Mouse (Mus musculus) lung, postnatal 0 days (tissue): ENCODE measurements around the gene Itgb2. TPM values are rescaled to one million over a fixed set of nuclear protein-coding genes. Genes with fewer than 3 reads are reported as not detected.

ENCODE experiments used
- ATAC-seq: fragments of 200-750 bp; cut with Nextera tagmentation; 2 replicates; pipeline ENCODE4 v1.8.0; 2017; ENCODE audit warnings: moderate library complexity
- DNase-seq: peaks from one replicate; pipeline ENCODE4 v3.0.0-alpha.2; 2016; ENCODE audit warnings: low spot score
- H3K27ac ChIP-seq: fragments of 300-500 bp; sonication (generic); 2 replicates; pipeline ENCODE4 v1.5.1; 2014; ENCODE audit warnings: antibody characterized with exemption, mild to moderate bottlenecking, low read length, mixed read lengths
- H3K27me3 ChIP-seq: fragments of 300-500 bp; sonication (generic); replicated peaks from 2 replicates; pipeline ENCODE4 v1.6.1; 2014; ENCODE audit warnings: low read length, mixed read lengths; ENCODE audit not compliant: insufficient read depth
- H3K36me3 ChIP-seq: fragments of 300-500 bp; sonication (generic); 2 replicates; pipeline ENCODE4 v1.6.1; 2014; ENCODE audit warnings: low read length, mixed read lengths; ENCODE audit not compliant: insufficient read depth
- H3K4me1 ChIP-seq: fragments of 300-500 bp; sonication (generic); 2 replicates; pipeline ENCODE4 v1.6.1; 2014; ENCODE audit warnings: antibody characterized with exemption, low read depth, low read length, mixed read lengths; ENCODE audit not compliant: insufficient read depth
- H3K4me2 ChIP-seq: fragments of 300-500 bp; sonication (generic); replicated peaks from 2 replicates; pipeline ENCODE4 v1.6.1; 2014; ENCODE audit warnings: low read depth, mild to moderate bottlenecking, low read length, moderate library complexity, mixed read lengths
- H3K4me3 ChIP-seq: fragments of 300-500 bp; sonication (generic); 2 replicates; pipeline ENCODE4 v1.5.1; 2014; ENCODE audit warnings: low read depth, low read length
- H3K9ac ChIP-seq: fragments of 300-500 bp; sonication (generic); replicated peaks from 2 replicates; pipeline ENCODE4 v1.6.1; 2014; ENCODE audit warnings: low read depth, mild to moderate bottlenecking
- H3K9me3 ChIP-seq: fragments of 300-500 bp; sonication (generic); 2 replicates; pipeline ENCODE4 v1.6.1; 2016; ENCODE audit warnings: low read length, mixed read lengths
- CTCF ChIP-seq: IDR thresholded peaks from 2 replicates; pipeline ENCODE4 v1.5.1; 2016; ENCODE audit warnings: antibody characterized with exemption, mild to moderate bottlenecking
- EP300 ChIP-seq: IDR thresholded peaks from 2 replicates; pipeline ENCODE4 v1.6.1; 2016; ENCODE audit warnings: antibody characterized with exemption, mild to moderate bottlenecking, control low read depth
- WGBS: fragments of 180-500 bp; shearing (Covaris S2); extraction: QIAGEN DNeasy Blood & Tissue Kit; methylation state at CpG from one replicate; pipeline ENCODE4 v1.1.7; 2014; 5-methylcytosine and 5-hydroxymethylcytosine counted together
- polyA plus RNA-seq: library from polyadenylated mRNA; unstranded; fragments of >200 nt; fragmentation: Nextera tagmentation; extraction: Ambion mirVana; gene quantifications from 2 replicates; pipeline ENCODE4 v1.2.1, GENCODE M21; 2015

Itgb2 gene
- polyA plus RNA-seq, 1 experiment from 2014 or later = 19.1 TPM

DNA sequence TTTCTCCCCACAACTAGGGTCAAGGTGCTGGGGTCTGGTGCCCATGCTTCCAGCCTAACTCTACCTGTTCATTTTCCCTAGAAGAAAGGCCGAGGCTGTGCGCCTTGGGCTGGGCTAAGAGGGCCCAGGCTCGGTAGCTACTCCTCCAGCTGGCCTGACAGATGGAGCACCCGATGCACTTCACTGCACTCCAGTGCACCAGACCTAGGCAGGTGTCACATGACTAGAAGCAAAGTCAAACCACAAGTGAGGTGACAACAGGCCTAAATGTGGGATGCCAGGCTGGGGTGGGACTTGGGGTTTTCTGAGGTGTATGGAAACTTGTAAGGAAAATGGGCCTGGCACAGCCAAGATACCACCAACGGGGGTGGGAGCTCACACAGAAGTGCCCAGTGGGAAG is 23.5 kb upstream of the Itgb2 start:
- no peak overlapping the region for H3K4me2 ChIP-seq
- H3K9ac ChIP-seq = no peak overlapping the region
- H3K4me3 ChIP-seq = no peak overlapping the region
- peak overlapping the region; percentile 47; the same call in 1 of the 2 replicates for H3K27ac ChIP-seq
- no peaks in the 10 kb centered on the region for H3K9me3 ChIP-seq
- DNase-seq (no peak), ATAC-seq (no peak)
- H3K36me3 ChIP-seq = 0 out of 2 replicates have a peak, but pooled peaks cover 3% of the 10 kb centered on the region
- TF ChIP-seq EP300 (no peak), CTCF (no peak)
- H3K4me1 ChIP-seq = no peaks in the 10 kb centered on the region
- H3K27me3 ChIP-seq = no peaks in the 10 kb centered on the region
- WGBS = 77% methylated on average over 5 of the region's 5 CpGs

DNA sequence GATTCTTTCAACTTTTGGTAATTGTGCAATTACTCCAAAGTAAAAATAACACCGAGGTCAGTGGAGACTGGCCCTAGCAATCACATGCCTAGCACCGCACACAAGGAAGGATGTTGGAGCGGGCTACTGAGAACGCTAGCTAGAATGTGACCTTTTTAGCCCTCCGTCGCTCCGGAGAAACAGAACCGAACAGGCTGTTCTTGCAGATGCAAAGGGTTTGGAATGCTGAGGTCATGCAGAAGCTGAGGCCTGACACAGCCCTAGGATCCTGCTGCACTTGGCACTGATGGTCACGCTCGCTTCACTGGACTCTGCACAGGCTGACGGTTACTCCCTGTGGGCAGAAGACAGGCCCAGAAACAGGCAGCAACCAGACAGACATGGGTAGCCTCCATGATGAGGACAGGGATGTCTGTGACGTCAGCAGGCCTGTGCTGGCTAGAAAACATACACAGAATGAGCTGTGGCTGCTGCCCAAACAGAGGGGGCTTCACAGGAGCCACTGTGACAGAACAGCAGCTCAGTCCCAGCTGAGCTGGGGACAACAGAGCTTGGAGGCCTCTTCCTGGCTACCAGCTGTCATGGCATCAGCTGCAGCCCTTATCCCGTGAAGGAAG is 23.0 kb upstream of the Itgb2 start:
- H3K4me1 ChIP-seq = no peaks in the 10 kb centered on the region
- WGBS = 75% methylated on average over 13 of the region's 13 CpGs
- H3K27me3 ChIP-seq = no peaks in the 10 kb centered on the region
- TF ChIP-seq EP300 (peak; percentile 65), CTCF (no peak)
- H3K4me3 ChIP-seq = no peak overlapping the region
- DNase-seq = peak; percentile 76
- H3K27ac ChIP-seq = peak overlapping the region; percentile 73
- H3K4me2 ChIP-seq = no peak overlapping the region
- no peaks in the 10 kb centered on the region for H3K9me3 ChIP-seq
- 0 out of 2 replicates have a peak, but pooled peaks cover 3% of the 10 kb centered on the region for H3K36me3 ChIP-seq
- no peak overlapping the region for H3K9ac ChIP-seq
- peak; percentile 36 for ATAC-seq

DNA sequence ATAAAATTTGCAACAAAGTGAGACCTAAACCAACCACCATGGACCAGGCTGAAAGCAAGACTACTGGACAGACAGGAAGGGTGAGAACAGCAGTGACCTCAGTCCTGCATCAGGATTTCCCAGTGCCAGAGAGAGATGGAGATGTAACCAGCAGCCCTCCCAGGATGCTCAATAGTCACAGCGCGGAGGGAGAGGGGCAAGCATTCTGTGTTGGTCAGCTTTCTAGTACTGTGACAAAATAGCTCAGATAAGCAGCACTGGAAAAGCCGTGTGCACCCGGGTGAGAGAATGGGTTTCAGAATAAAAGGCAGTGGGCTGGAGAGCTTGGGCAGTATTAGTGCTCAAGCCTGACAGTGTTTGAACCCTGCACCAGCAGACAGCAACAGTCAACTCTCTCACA is 22.3 kb upstream of the Itgb2 start:
- no peak for TF ChIP-seq CTCF
- no peak for TF ChIP-seq EP300
- no peak overlapping the region for H3K4me3 ChIP-seq
- WGBS = 100% methylated on average over 4 of the region's 4 CpGs
- no peak overlapping the region for H3K9ac ChIP-seq
- ATAC-seq (no peak), DNase-seq (no peak)
- H3K36me3 ChIP-seq = peaks cover 5% of the 10 kb centered on the region; the same call in 1 of the 2 replicates
- no peaks in the 10 kb centered on the region for H3K4me1 ChIP-seq
- H3K9me3 ChIP-seq = no peaks in the 10 kb centered on the region
- H3K4me2 ChIP-seq = no peak overlapping the region
- no peaks in the 10 kb centered on the region for H3K27me3 ChIP-seq
- H3K27ac ChIP-seq = peak overlapping the region; percentile 73; the same call in 1 of the 2 replicates

DNA sequence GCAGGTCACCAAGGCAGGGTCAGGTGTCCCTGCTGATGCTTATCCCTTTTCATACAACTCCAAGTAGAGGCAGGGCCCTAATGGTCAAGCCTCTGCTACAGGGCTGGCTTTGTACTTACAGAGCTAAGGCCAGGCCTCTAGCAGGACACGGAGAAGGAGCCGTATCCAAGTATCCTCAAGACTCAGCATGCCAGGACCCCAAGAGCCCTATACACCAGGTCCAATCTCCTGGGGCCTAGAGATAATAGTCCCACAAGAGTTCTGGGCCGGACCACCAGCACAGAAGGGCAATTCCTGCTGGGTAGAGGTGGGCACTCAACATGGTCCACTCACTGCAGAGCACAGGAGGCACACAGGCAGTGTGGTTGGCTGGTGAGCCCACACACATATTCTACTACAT is 21.3 kb upstream of the Itgb2 start:
- WGBS = 89% methylated on average over 3 of the region's 3 CpGs
- H3K27ac ChIP-seq = peak overlapping the region; percentile 81
- H3K4me3 ChIP-seq = no peak overlapping the region

DNA sequence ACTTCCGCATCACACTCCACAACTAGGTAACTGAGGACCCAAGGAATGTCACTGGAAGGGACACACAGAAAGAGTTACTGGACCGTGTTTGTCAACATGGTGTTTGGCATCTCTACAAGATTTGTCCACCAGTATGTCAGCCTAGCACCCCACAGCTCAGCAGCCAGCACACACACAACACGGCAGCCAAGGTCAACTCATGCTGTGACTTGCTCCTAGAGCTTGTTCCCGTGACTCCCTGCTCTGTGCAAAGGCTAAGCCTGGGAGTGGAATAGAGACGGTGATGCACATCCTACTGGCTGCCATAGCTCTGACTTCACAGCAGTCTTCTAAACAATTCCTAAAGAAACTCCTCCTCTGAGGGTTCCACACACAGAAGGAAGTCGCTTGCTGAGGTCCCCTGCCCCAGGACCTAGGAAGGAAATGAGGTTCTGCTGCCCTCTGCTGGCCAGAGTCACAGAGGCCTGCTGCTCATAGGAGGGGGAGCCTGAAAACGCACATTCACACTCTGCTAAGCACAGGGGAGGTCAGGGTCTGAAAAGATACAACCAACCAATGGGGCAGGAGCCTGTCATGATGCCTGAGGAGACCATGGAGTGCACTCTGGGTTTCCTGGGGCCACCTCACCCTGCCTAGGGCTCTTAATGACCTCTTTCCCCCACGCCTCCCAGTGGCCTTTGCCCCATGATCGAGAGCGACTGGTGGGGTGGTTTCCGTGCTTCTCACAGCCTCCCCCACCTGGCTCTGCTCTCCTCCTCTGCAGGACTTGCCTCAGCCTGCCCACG is 20.5 kb upstream of the Itgb2 start:
- ATAC-seq = peak; percentile 90
- peaks cover 14% of the 10 kb centered on the region; the same call in 1 of the 2 replicates for H3K36me3 ChIP-seq

More for the DNA sequence above, 21.3 kb upstream of the Itgb2 start:
- Histone ChIP-seq H3K36me3 (peaks cover 8% of the 10 kb centered on the region; the same call in 1 of the 2 replicates), H3K9ac (no peak overlapping the region), H3K4me2 (no peak overlapping the region), H3K27me3 (no peaks in the 10 kb centered on the region), H3K4me1 (no peaks in the 10 kb centered on the region), H3K9me3 (no peaks in the 10 kb centered on the region)
- no peak for ATAC-seq
- TF ChIP-seq EP300 = no peak
- no peak for DNase-seq

DNA sequence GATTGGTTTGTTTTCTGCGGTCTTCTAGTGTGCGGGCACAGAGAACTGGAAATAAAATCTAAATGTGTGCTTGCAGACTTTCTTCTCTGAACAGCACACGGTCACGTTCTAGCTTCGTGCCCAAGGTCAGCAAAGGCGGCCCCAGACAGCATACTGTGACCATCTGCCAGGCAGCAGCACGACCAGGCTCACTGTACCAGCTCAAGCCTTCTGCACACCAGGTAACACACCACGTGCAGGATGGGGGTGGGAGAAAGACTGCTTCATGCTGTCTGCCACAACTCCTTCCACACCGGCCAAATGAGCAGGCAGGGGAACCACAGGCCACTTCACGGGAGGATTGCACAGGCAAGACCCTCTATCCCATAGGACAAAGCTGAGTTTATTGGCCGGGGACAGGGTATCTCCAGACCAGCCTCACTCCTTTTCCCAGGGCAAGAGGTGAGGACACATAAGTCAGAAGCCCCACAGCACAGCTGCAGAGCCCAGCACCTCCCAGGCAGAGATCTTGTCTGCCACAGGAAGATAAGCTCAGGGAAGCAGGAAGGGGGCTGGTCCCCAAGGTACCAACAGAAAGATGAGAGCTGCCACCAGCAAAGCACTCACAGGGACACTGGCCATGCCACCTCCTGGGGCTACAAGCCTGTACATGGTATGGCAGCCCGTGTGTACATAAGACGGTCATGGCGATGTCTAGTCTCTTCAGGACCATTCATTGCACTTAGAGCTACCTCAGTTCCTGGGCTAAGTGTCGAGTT is 19.6 kb upstream of the Itgb2 start:
- Histone ChIP-seq H3K27ac (peak overlapping the region; percentile 81), H3K9me3 (no peaks in the 10 kb centered on the region; the same call in 1 of the 2 replicates), H3K4me1 (0 out of 2 replicates have a peak, but pooled peaks cover 4% of the 10 kb centered on the region), H3K4me2 (no peak overlapping the region), H3K9ac (no peak overlapping the region), H3K36me3 (peaks cover 14% of the 10 kb centered on the region; the same call in 1 of the 2 replicates), H3K4me3 (no peak overlapping the region), H3K27me3 (no peaks in the 10 kb centered on the region)
- no peak for DNase-seq
- WGBS = 78% methylated on average over 15 of the region's 15 CpGs
- no peak for ATAC-seq
- no peak for TF ChIP-seq EP300
- TF ChIP-seq CTCF = no peak

More for the DNA sequence above, 20.5 kb upstream of the Itgb2 start:
- no peaks in the 10 kb centered on the region for H3K4me1 ChIP-seq
- no peak overlapping the region for H3K9ac ChIP-seq
- DNase-seq = peak; percentile 93
- TF ChIP-seq CTCF (peak; percentile 96), EP300 (no peak)
- no peaks in the 10 kb centered on the region for H3K27me3 ChIP-seq
- 43% methylated on average over 12 of the region's 12 CpGs for WGBS
- H3K4me3 ChIP-seq = no peak overlapping the region
- no peak overlapping the region for H3K4me2 ChIP-seq
- peak overlapping the region; percentile 81 for H3K27ac ChIP-seq
- no peaks in the 10 kb centered on the region; the same call in 1 of the 2 replicates for H3K9me3 ChIP-seq
